Comparison of ENCODE assay signal across 8 mouse cellular contexts in the genomic region with DNA sequence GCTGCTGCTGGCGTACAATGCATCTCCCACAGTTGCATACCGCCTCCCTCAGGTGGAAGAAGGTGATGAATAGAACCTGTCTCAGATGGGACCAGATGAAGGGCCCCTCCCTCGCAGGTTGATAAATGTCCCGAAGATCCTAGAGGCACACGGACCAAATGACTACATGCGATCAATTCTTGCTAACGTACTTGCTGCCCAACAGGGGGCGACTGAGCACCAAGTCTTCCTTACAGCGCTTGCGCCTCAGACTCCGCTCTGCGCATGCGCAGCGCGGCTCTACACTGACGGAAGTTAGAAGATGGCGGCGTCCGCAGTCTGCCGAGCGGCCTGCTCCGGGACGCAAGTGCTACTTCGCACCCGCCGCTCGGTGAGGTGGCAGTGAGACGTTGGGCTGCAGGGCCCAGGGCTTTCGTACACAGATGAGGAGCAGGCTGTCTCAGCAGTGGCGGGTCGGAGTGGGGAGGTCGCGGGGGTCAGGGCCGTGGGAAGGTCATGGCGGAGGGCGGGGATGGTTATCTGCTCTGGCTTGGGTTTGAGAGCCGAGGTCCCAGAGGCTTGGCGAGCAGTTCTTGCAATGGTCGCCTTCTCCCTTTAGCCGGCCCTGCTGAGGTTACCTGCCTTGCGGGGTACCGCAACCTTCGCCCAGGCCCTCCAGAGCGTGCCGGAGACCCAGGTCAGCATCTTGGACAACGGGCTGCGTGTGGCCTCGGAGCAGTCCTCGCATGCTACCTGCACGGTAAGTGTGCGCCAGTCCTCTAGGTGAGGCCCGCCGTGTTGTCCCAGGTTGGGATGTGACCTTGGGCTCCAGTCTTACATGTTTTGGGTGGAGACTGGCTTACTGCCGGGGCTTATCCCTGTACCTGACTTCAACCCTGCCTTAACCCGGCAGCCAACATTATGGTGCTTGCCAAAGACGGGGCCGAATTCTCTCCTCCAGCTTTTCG. TPM values are rescaled to one million over a fixed set of nuclear protein-coding genes. Genes with fewer than 3 reads are reported as not detected.
DNase-seq lines count a peak whose midpoint lies in the region; ATAC-seq and TF ChIP-seq lines count a peak whose summit lies in the region.

Uqcrc1 (plus strand) TSS at position 216 of the 947 bp plus-strand sequence.

- H3K9ac ChIP-seq in ES-E14 (ENCODE audit: insufficient read depth, low read depth, low read length, poor library complexity, severe bottlenecking): peak within 1 kb of the TSS; percentile 93
- H3K9ac ChIP-seq in forebrain, embryonic 15.5 days (replicated peaks): peak within 1 kb of the TSS; percentile 82

- intact Hi-C loops in heart, postnatal 25 days (cut with DNase I): loop anchor here (2.0 to 5.0 kb wide), 2 partner anchors 128 to 184 kb away; partner anchors contain the start of gene Nckipsd

- DNase-seq in ES-E14 (ENCODE audit: low read depth, low spot score): peak; percentile 97
- DNase-seq in cerebellum, adult 11-12 months: peak; percentile 98
- peak; percentile 80 for DNase-seq in heart, postnatal 25 days (ENCODE audit: low spot score)
- peak; percentile 90 to 96 for DNase-seq in layer of hippocampus, adult 18-20 months (ENCODE audit: low spot score in 2 of 2)
- peak; percentile 93 for DNase-seq in lung, adult 2 months
- peak; percentile 88 to 89 for DNase-seq in thymus, adult 18-20 months

- peak within 1 kb of the TSS; percentile 81 for H3K4me2 ChIP-seq in forebrain, embryonic 15.5 days (replicated peaks)

- WGBS in forebrain, embryonic 15.5 days: 1% methylated on average over 58 of the region's 58 CpGs
- 2% methylated on average over 58 of the region's 58 CpGs for WGBS in lung, adult 2 months

- peak within 1 kb of the TSS; percentile 33; the same call in 1 of the 2 replicates for H3K27ac ChIP-seq in ES-E14 (ENCODE audit: insufficient read depth, low read depth, low read length, poor library complexity, severe bottlenecking)
- peak within 1 kb of the TSS; percentile 47; the same call in 1 of the 2 replicates for H3K27ac ChIP-seq in forebrain, embryonic 15.5 days (replicated peaks)

- peak; percentile 94 for TF ChIP-seq CTCF in lung, adult 2 months (IDR thresholded peaks at IDR 0.05; ENCODE audit: insufficient read depth, low read length)

- peak within 1 kb of the TSS; percentile 85 to 97 for H3K4me3 ChIP-seq in ES-E14 (ENCODE audit: insufficient read depth in 1 of 2, low read depth in 1 of 2, low read length in 2 of 2, poor library complexity in 1 of 2, severe bottlenecking in 1 of 2)
- peak within 1 kb of the TSS; percentile 96 for H3K4me3 ChIP-seq in forebrain, embryonic 15.5 days
- peak within 1 kb of the TSS; percentile 98 for H3K4me3 ChIP-seq in lung, adult 2 months (replicated peaks; ENCODE audit: extremely low read depth, low read depth, low read length)

- ATAC-seq in forebrain, embryonic 15.5 days (replicated peaks): peak; percentile 89
- ATAC-seq in neutrophil, adult 5-6 weeks (ENCODE audit: extremely low read depth, insufficient number of reproducible peaks, low FRiP score, poor library complexity, severe bottlenecking): peak; percentile 96

- TF ChIP-seq POLR2A in lung, adult 2 months (IDR thresholded peaks at IDR 0.05; ENCODE audit: borderline replicate concordance, extremely low read depth, low read depth, low read length): peak; percentile 93

- in situ Hi-C loops in ES-E14 (cut with MboI; ENCODE audit: low sequenced_read_pairs in 2 of 2, unreplicated experiment in 2 of 2): no loop called here

- H3K27me3 ChIP-seq in forebrain, embryonic 15.5 days: no peaks in the 10 kb centered on the region

- no peaks in the 10 kb centered on the region for H3K9me3 ChIP-seq in ES-E14 (ENCODE audit: control insufficient read depth, insufficient read depth, low read depth, low read length)
- H3K9me3 ChIP-seq in forebrain, embryonic 15.5 days: no peaks in the 10 kb centered on the region

- H3K36me3 ChIP-seq in ES-E14 (ENCODE audit: control insufficient read depth, insufficient read depth, low read length, poor library complexity, severe bottlenecking): peaks cover 21% of the 10 kb centered on the region
- H3K36me3 ChIP-seq in forebrain, embryonic 15.5 days: peaks cover 33% of the 10 kb centered on the region

- no peaks in the 10 kb centered on the region; a peak in 1 of 4 replicates for H3K4me1 ChIP-seq in ES-E14 (ENCODE audit: control insufficient read depth in 2 of 2, insufficient read depth in 2 of 2, low read length in 2 of 2, poor library complexity in 1 of 2)
- peaks cover 9% of the 10 kb centered on the region for H3K4me1 ChIP-seq in forebrain, embryonic 15.5 days
- peaks cover 6% of the 10 kb centered on the region for H3K4me1 ChIP-seq in lung, adult 2 months (ENCODE audit: control insufficient read depth, insufficient read depth, low read length)

TF ChIP-seq in ES-E14, 5 proteins besides CTCF, POLR2A, EP300 and RAD21:
- TF ChIP-seq HCFC1 (IDR thresholded peaks at IDR 0.05; ENCODE audit: borderline replicate concordance, insufficient read depth, low read length) (peak; percentile 73), ZC3H11A (IDR thresholded peaks at IDR 0.05; ENCODE audit: borderline replicate concordance, low read depth, low read length) (peak; percentile 40; the same call in 1 of the 2 replicates), CHD2 (IDR thresholded peaks at IDR 0.05; ENCODE audit: low read depth, low read length) (no peak)

RNA-seq across cellular contexts. Expression of gene Uqcrc1, which starts in this region (rescaled TPM):
- total RNA-seq in ES-E14 (2012; rRNA removed): 354 and 426 TPM in 2 replicates
- 384 and 386 TPM in 2 replicates for polyA plus RNA-seq in forebrain, embryonic 15.5 days (2015; fragmentation: Nextera tagmentation; extraction: Ambion mirVana)
- total RNA-seq in heart, postnatal 25 days (2021): 1,000 to 10,000 TPM; 2,451 to 2,563 TPM
- 100 to 1,000 TPM; 346 to 356 TPM for total RNA-seq in layer of hippocampus, adult 18-20 months (2021)
- polyA plus RNA-seq in lung, adult 2 months (2012; rRNA removed): 290 and 399 TPM in 2 replicates
- total RNA-seq in neutrophil, adult 5-6 weeks (2017): 82.3 and 109 TPM in 2 replicates

Comparison
In these comparisons a context has a peak if more than half of its experiments do, and no peak if none do; other contexts are left out.
1. Peak in every context shown above with its lines: DNase-seq, ATAC-seq, H3K4me3 ChIP-seq and H3K27ac ChIP-seq.